Mouse (Mus musculus) neutrophil, adult 5-6 weeks (primary cell): ENCODE results near the gene Pim1. TPM values are rescaled to one million over a fixed set of nuclear protein-coding genes. Genes with fewer than 3 reads are reported as not detected.
"Not testable (repeated sequence)": the region's sequence is repeated elsewhere in the genome, so short reads cannot be mapped to it uniquely, and the experiment has no call there.

Experiments used
- ATAC-seq: fragments of 151-379, 151-347 bp; 2 replicates; pipeline ENCODE4 v1.8.0; 2017; ENCODE audit warnings: mild to moderate bottlenecking, moderate TSS enrichment; ENCODE audit not compliant: insufficient number of reproducible peaks, poor library complexity, low FRiP score, severe bottlenecking; ENCODE audit errors: extremely low read depth
- total RNA-seq: library from RNA; stranded (forward); fragments of 200-1000 nt; gene quantifications from 2 replicates; pipeline ENCODE4 v1.2.3, GENCODE M21; 2017

Gene Pim1
- total RNA-seq, 1 experiment from 2014 or later, result 632 TPM

DNA sequence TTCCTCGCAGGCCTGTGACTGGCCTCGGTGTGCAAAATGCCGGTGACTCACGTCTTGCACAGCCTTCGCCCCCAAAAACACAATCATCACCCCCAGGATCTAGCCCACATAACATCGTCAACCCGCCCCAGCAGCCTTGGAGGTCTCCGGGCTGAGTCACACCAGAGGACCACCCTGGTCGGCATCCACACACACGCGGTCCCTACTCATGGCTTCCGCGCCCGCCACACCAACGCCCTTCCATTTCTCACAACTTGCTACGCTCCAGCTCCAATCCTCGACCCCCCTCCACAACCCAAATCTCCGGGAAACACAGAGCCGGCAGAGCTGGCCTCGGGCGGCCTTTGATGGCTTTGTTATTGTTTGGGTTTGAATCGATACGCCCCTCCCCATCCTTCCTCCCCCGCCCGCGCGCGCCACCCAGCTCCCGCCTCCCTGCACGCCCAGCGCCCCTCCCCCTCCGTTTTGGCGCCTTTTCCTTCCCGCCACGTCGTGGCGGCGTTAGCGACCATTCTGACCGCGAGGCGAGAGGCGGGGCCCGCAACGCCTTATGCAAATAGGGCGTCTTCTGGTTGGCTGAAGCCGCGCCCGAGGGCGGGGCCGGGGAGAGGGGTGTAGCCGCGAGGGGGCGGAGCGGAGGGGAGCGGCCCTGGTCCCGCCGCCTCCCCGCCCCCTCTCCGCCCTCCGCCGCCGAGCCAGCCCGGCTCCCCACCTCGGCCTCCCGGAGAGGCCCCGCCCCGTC is 411 bp upstream of the Pim1 start:
- peak; percentile 70 for ATAC-seq

DNA sequence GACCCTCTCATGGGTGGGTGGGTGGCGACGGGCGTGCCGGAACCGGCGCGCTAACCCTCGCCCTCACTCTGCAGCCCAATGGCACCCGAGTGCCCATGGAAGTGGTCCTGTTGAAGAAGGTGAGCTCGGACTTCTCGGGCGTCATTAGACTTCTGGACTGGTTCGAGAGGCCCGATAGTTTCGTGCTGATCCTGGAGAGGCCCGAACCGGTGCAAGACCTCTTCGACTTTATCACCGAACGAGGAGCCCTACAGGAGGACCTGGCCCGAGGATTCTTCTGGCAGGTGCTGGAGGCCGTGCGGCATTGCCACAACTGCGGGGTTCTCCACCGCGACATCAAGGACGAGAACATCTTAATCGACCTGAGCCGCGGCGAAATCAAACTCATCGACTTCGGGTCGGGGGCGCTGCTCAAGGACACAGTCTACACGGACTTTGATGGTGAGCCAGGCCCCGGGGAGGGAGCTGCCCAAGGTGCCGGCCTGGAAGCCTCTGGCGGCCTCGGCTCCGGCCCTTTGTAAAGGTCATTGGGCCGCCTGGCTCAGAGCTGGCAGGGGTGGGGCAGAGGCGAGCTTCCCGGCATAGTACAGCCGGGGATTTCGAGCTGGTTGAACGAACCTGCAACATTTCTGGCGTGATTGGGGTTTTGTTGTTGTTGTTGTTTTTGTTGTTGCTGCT is 1.2 kb downstream of the Pim1 start:
- ATAC-seq, result no peak

DNA sequence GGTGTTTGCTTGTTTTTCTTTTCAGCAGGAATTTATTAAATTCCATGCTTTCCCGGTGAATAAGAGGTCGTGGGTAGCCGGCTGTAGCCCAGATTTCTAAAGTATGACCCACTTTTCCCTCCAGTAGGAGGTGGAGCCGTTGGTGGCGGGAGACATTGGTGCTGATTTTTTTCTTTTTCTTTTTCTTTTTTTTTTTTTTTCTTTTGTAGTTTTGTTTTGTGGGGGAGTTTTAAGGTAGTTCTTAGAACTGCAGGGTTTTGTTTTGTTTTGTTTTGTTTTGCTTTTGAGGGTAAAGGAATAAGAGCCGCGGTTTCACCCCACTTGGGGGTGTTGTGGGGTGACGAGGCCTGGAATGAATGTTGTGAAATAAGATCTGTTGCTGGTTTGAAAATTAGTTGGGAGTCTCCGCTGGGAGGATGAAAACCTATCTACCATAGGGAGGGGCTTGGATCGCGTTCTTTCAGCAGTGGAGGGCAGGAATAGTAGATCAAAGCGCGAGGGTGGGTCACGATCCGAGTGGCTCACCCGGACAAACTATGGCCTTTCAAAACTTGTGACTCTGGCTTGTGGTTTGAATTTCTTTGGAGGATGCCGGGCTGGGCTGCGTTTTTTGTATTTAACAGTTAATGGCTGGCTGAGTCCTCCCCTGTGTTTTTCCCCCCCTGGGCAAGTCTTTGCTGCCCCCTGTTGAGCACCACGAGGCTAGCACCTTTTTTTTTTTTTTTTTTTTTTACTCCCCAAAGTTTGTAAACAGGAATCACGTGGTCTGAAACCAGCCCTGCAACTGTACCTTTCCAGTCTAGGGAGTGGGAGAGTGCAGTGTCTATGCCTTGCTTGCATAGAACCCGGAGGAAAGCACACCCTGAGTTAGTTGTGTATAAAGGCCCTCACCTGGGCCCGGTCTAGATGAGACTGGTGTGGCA is 2.0 kb downstream of the Pim1 start:
- ATAC-seq, result peak; percentile 34

DNA sequence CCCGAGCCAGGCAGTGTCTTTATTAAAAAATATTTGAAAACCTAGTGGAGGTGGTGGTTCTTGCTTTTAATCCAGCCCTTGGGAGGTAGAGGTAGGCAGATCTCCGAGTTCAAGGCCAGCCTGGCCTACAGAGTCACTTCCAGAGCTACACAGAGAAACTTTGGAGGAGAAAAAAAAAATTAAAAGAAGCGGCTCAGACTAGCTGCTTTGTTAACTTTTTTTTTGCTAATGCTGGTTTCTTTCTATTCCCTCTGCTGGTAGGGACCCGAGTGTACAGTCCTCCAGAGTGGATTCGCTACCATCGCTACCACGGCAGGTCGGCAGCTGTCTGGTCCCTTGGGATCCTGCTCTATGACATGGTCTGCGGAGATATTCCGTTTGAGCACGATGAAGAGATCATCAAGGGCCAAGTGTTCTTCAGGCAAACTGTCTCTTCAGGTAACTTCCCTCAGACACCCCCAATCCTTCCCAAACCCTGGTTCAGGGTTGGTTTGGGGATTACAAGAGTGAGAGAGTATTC is 3.0 kb downstream of the Pim1 start:
- no peak for ATAC-seq

DNA sequence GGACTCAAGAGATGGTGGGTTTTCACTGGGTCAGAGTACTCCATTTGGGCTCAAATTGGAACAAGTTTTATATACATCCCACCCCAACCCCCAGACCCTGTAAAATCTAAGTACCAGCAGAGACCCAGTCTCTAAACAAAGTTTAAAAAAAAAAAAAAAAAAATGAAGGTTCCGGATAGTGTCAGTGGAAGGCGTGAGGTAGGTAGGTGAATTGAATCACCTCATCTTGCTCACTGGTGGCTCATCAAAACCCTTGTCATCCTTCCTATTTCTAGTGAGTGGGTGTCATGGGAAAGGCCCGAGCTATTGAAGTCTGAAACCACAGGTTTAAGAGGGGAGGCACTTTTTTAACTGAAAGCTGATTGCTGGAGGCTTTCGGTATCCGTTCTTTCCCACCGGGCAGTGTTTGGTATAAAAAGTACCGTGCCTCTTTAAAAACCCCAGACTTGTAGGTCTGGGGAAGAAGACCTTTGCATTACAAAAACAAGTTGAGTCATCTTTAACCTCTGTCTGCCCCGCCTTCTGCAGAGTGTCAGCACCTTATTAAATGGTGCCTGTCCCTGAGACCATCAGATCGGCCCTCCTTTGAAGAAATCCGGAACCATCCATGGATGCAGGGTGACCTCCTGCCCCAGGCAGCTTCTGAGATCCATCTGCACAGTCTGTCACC is 3.6 kb downstream of the Pim1 start:
- peak; percentile 24 for ATAC-seq

DNA sequence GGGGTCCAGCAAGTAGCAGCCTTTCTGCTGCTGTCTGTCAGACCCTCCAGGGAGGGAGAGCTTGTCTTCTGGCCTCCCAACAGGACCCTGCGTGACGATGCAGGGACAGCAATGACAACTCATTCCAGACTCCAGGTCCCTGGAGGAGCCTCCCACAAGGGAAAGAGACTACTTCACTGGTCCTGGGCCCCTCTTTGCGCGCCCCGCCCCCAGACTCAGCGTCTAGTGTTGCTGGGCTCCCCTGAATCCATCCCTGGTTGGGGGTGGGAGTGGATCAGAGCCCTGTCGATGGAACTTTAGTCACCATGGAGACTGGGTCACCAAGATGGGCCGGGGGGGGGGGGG is 4.2 kb downstream of the Pim1 start:
- ATAC-seq, result no peak

DNA sequence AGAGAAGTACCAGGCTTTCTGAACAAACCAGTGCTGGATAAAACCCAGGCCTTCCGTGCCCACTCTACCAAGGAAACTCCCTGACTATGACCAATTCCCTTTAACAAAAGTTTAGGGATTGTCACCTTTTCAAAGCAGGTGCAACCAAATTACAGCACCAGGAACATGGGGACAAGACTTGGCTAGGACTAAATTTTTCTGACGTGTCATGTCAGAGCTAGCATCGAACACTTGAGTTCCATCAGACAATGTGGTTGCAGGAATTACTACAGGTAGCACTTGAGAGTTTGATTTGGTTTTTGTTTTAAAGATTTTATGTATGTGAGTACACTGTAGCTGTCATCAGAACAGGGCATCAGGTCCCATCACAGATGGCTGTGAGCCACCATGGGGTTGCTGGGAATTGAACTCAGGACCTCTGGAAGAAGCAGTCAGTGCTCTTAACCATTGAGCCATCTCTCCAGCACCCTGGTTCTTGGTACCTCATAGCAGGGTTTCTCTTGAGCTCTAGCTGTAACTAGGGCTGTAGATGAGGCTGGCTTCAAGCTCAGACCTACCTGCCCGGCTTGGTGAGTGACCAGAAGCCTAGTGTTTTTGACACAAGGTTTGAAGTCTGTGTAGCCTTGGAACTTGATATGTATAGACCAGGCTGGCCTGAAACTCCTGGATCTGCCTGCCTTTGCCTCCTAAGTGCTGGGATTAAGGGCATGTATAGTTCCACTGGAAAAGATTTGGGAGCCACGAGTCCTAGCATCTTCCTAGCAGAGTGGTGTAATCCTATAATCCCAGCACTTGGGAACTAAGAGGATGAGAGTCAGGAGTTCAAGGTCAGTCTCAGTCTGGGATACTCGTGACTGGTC is 5.9 kb downstream of the Pim1 start:
- ATAC-seq, result no peak

DNA sequence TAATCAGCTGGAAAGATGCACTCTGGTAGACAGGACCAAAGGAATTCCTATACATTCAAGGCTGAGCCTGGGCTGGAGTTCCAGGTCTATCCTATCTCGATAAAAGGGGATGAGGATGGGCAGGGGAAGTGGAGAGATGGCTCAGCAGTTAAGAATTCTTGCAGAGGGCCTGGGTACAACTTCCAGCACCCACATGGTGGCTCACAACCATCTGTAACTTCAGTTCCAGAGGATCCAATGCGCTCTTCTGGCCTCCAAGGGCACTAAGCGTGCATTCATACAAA is 6.5 kb downstream of the Pim1 start:
- ATAC-seq, result no peak

DNA sequence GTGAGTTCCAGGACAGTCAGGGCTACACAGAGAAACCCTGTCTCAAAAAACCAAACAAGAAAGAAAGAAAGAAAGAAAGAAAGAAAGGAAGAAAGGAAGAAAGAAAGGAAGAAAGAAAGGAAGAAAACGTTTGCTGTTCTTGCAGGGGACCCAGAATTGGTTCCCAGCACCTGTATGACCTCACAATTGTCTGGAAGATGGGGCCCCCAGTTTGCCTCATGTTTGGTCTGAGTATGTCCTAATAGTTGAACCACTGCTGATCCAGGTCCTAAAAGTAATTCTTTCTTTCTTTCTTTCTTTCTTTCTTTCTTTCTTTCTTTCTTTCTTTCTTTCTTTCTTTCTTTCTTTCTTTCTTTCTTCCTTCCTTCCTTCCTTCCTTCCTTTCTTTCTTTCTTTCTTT is 6.9 kb downstream of the Pim1 start:
- ATAC-seq, result not testable (repeated sequence)

DNA sequence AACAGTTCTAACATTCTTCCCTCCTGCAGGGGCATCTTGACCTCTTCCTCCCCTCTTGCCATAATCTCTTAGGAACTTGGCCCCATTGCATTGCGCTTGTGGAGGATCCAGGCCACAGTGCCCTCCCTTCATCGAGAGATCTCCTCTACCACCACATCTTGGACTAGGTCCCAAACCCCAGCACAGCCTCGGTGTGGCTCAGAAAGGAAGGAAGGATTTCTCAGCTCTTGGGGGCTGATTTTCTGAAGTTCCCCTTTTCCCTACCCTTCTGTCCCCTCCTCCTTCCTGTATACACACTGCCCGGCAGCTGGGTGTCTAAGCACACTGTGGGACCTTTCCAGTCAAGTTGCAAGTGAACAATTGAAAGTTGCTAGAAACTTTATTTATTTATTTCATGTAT is 7.5 kb downstream of the Pim1 start:
- peak; percentile 21; the same call in 1 of the 2 replicates for ATAC-seq

DNA sequence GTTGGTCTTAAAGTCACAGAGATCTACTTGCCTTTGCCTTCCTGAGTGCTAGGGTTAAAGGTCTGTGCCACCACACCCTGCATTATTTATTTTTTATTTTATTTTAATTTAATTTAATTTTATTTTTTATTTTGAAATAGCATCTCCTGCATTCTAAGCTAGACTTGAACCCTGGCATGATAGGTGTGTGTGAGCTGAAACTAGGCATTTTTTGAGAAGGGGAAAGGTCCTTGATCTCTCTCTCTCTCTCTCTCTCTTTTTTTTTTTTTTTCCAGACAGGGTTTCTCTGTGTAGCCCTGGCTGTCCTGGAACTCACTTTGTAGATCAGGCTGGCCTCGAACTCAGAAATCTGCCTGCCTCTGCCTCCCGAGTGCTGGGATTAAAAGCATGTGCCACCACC is 8.4 kb downstream of the Pim1 start:
- not testable (repeated sequence) for ATAC-seq

DNA sequence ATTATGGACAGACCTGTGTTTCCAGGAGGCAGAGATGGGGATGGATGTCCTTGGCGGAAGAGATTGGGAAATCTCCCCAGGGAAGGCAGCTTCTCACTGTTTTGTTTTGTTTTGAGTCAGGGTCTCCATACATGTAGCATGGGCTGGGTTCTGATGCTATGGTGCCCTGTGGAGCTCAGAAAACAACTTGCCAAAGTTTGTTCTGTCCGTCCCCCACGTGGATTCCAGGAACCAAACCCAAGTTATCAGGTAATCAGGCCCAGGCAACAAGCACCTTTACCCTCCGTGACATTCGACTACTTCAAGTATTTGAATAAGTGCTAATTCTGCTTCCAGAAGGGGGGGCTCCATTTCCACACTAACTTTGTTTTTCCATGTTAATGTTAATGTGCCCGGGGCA is 9.0 kb downstream of the Pim1 start:
- ATAC-seq, result no peak

DNA sequence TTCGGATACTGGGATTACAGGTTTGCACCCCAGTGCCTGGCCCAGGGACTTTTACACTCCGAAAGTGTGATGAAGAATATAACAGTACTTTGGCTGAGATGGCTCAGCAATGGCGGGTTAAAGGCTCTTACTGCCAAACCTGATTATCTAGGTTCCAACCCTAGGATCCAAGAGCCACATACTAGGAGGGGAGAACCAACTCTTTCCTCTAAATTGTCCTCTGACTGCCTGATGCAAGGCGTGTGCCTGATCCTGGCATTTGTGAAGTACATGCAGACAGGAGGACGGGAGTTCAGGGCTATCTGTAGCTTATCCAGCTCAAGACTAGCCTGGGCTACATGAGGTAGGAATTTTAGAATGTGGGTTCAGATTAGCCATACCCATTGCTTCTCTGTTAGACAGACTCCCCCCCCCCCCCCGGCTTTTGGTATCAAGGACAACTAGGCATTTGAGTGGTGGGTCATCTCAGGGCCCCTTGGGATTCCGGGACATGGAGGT is 9.7 kb downstream of the Pim1 start:
- ATAC-seq, result no peak

DNA sequence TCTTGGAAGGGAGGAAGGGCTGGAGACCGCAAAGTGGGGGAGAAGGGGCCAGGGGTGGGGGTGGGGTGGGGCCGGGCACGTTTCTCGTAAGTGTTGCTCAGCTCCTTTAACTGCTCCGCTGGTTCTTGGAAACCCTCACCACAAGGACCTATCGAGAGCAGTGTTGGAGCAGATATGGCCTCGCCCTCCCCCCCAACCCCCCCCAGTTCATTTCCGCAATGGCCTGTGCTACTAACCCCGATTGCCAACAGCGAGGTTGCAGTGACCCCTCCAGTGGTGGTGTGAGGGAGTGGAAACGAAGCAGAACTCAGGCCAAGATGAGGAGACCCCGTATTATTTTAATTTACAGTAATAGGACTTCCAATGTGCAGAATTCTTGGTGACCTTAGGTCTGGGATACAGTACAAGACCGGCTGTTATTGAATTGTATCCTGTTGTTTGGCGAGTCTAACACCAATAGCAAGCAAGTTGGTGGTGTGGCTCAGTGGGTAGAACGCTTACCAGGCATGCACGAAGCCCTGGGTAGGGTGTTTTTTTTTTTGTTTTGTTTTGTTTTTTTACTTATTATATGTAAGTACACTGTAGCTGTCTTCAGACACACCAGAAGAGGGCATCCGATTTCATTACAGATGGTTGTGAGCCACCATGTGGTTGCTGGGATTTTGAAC is 10.4 kb downstream of the Pim1 start:
- ATAC-seq, result peak; percentile 49

DNA sequence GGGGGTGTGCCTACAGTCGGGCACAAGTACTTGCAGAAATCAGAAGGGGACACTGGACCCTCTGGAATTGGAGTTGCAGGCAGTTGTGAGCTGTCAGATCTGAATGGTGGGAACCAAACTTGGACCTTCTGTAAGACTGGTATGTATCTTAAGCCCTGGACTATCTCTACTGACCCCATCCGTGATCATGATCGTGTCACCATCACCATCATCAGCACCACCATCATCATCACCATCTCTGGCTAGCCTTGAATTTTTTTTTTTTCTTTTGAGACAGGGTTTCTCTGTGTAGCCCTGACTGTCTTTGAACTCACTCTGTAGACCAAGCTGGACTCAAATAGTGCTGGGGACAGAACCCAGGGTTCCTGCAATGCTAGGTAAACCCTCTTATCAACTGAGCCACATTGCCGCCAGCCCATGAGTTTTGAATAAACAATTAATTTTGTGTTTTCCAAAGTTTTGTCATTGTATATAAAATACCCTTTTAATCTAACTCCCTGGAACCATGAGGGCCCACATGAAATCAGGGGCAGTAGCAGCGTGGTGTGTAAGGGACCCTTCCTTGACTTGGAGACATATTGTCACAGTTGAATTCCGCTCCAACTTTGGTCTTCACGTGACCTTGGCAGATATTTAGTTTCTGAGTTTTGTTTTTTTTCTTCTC is 11.6 kb downstream of the Pim1 start:
- no peak for ATAC-seq

DNA sequence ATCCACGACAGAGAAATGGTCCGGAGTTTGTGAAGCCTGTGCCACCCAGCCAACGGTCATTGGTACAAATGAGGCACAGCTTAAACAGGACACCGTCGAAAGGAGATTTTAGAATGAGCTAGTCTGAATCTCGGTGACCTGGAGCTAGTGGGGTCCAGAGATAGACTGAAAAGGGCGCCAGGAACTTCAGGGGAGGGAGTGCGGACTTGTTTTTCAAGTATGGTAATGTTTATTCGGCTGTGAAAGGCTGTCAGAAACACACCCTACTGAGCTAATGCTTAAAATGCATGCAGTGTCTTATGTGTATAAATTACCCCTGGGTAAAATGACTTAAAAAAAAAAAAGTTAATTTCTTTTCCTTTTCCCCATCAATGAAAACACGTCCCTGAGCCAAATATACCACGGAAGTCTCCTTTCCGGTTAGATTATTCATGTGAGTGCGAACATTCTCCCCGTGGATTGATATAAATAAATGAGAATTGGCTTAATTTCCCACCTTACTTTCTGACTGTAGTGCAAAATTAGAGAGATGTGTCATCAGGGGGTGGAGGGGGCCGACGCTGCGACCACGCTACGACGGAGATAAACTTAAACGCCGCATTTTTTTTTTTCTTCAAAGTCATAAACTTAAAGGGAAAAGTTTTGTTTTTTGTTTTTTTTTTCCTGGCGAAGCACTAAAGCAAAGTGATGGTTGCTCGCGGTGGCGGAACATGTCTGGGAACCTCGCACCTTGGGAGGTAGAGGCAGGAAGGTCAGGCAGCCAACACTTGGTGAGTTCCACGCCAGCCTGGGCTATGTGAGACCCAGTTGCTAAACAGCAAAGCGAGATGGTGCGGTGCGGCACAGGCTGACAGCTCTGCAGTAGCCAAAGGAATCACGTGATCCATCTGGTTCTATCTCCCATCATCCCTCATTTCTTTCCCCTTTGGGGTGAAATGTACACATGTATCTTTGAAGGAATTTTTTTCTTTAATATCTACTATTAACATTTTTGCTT is 12.4 kb downstream of the Pim1 start:
- no peak for ATAC-seq
